Mouse (Mus musculus) forebrain, embryonic 14.5 days (tissue): ENCODE results near the gene Iqch. TPM values are rescaled to one million over a fixed set of nuclear protein-coding genes. Genes with fewer than 3 reads are reported as not detected.

Experiments used
- ATAC-seq: fragments of 200-750 bp; cut with Nextera tagmentation; 2 replicates; pipeline ENCODE4 v1.8.0; 2017; ENCODE audit warnings: mild to moderate bottlenecking, moderate library complexity
- DNase-seq: peaks from one replicate; pipeline ENCODE4 v3.0.0-alpha.2; 2015; ENCODE audit warnings: low spot score
- H3K27ac ChIP-seq: fragments of 300-500 bp; sonication (generic); 2 replicates; pipeline ENCODE4 v1.5.1; 2014; ENCODE audit warnings: low read depth, mild to moderate bottlenecking, control low read depth, low read length, moderate library complexity
- H3K27me3 ChIP-seq: fragments of 300-500 bp; sonication (generic); replicated peaks from 2 replicates; pipeline ENCODE4 v1.6.1; 2014; ENCODE audit warnings: low read length, control low read depth, mixed read lengths; ENCODE audit not compliant: control insufficient read depth, insufficient read depth
- H3K36me3 ChIP-seq: fragments of 300-500 bp; sonication (generic); 2 replicates; pipeline ENCODE4 v1.6.1; 2014; ENCODE audit warnings: low read length, control low read depth; ENCODE audit not compliant: control insufficient read depth, insufficient read depth
- H3K4me1 ChIP-seq: fragments of 300-500 bp; sonication (generic); 2 replicates; pipeline ENCODE4 v1.6.1; 2014; ENCODE audit warnings: antibody characterized with exemption, low read length, control low read depth; ENCODE audit not compliant: control insufficient read depth, insufficient read depth
- H3K4me2 ChIP-seq: fragments of 300-500 bp; sonication (generic); 2 replicates; pipeline ENCODE4 v1.6.1; 2014; ENCODE audit warnings: mild to moderate bottlenecking, control low read depth, low read length
- H3K4me3 ChIP-seq: fragments of 300-500 bp; sonication (generic); 2 replicates; pipeline ENCODE4 v1.5.1; 2014; ENCODE audit warnings: low read depth, low read length, control low read depth
- H3K9ac ChIP-seq: fragments of 300-500 bp; sonication (generic); 2 replicates; pipeline ENCODE4 v1.6.1; 2014; ENCODE audit warnings: mild to moderate bottlenecking, low read length, control low read depth, moderate library complexity
- H3K9me3 ChIP-seq: fragments of 300-500 bp; sonication (generic); replicated peaks from 2 replicates; pipeline ENCODE4 v1.6.1; 2016; ENCODE audit warnings: low read length, control low read depth, mixed read lengths; ENCODE audit not compliant: control insufficient read depth
- WGBS: fragments of 180-500 bp; shearing (Covaris S2); extraction: QIAGEN DNeasy Blood & Tissue Kit; methylation state at CpG from one replicate; pipeline ENCODE4 v1.1.7; 2014; 5-methylcytosine and 5-hydroxymethylcytosine counted together
- polyA plus RNA-seq: library from polyadenylated mRNA; unstranded; fragments of >200 nt; fragmentation: Nextera tagmentation; extraction: Ambion mirVana; gene quantifications from 2 replicates; pipeline ENCODE4 v1.2.1, GENCODE M21; 2014

The Iqch gene
- polyA plus RNA-seq, 1 experiment from 2014 or later: 0.06 TPM

GRCm38 (mm10) chr9:63641983-63642646 is 39.8 kb upstream of the Iqch start:
- Histone ChIP-seq H3K4me1 (no peaks in the 10 kb centered on the region), H3K9me3 (no peaks in the 10 kb centered on the region), H3K9ac (no peak overlapping the region), H3K27me3 (no peaks in the 10 kb centered on the region), H3K4me3 (no peak overlapping the region), H3K27ac (no peak overlapping the region), H3K4me2 (no peak overlapping the region), H3K36me3 (peaks cover 45% of the 10 kb centered on the region)
- ATAC-seq (no peak), DNase-seq (no peak)
- 94% methylated on average over 4 of the region's 4 CpGs for WGBS

GRCm38 (mm10) chr9:63636113-63636512 is 33.8 kb upstream of the Iqch start:
- Histone ChIP-seq H3K27ac (no peak overlapping the region), H3K9me3 (no peaks in the 10 kb centered on the region), H3K4me1 (peaks cover 12% of the 10 kb centered on the region), H3K4me3 (no peak overlapping the region), H3K36me3 (peaks cover 35% of the 10 kb centered on the region), H3K4me2 (no peak overlapping the region), H3K9ac (no peak overlapping the region), H3K27me3 (no peaks in the 10 kb centered on the region)
- 66% methylated on average over 7 of the region's 7 CpGs for WGBS
- no peak for ATAC-seq
- DNase-seq: no peak

GRCm38 (mm10) chr9:63633334-63633733 is 31.0 kb upstream of the Iqch start:
- H3K27ac ChIP-seq: no peak overlapping the region
- WGBS: 46% methylated on average over 7 of the region's 7 CpGs
- H3K9me3 ChIP-seq: no peaks in the 10 kb centered on the region
- H3K9ac ChIP-seq: no peak overlapping the region
- no peaks in the 10 kb centered on the region for H3K27me3 ChIP-seq
- no peak for DNase-seq
- no peak for ATAC-seq
- no peak overlapping the region for H3K4me2 ChIP-seq
- H3K4me3 ChIP-seq: no peak overlapping the region
- peaks cover 22% of the 10 kb centered on the region for H3K36me3 ChIP-seq
- H3K4me1 ChIP-seq: peaks cover 12% of the 10 kb centered on the region

- Histone ChIP-seq H3K36me3 (peaks cover 19% of the 10 kb centered on the region), H3K4me2 (no peak overlapping the region)
Observed at GRCm38 (mm10) chr9:63632924-63633323, 30.6 kb upstream of the Iqch start.

GRCm38 (mm10) chr9:63632045-63632444 is 29.8 kb upstream of the Iqch start:
- Histone ChIP-seq H3K9ac (no peak overlapping the region), H3K27me3 (no peaks in the 10 kb centered on the region), H3K4me2 (no peak overlapping the region), H3K4me1 (peaks cover 12% of the 10 kb centered on the region), H3K36me3 (peaks cover 13% of the 10 kb centered on the region), H3K9me3 (no peaks in the 10 kb centered on the region), H3K27ac (no peak overlapping the region), H3K4me3 (no peak overlapping the region)
- 78% methylated on average over 4 of the region's 4 CpGs for WGBS
- ATAC-seq: no peak
- no peak for DNase-seq

More at GRCm38 (mm10) chr9:63632924-63633323, 30.6 kb upstream of the Iqch start:
- Histone ChIP-seq H3K9ac (no peak overlapping the region), H3K27ac (no peak overlapping the region), H3K4me3 (no peak overlapping the region), H3K9me3 (no peaks in the 10 kb centered on the region), H3K27me3 (no peaks in the 10 kb centered on the region), H3K4me1 (peaks cover 12% of the 10 kb centered on the region)
- 13% methylated on average over 11 of the region's 11 CpGs for WGBS
- no peak for ATAC-seq
- DNase-seq: peak; percentile 32

- DNase-seq (no peak), ATAC-seq (no peak)
- peaks cover 20% of the 10 kb centered on the region for H3K36me3 ChIP-seq
- H3K9me3 ChIP-seq: no peaks in the 10 kb centered on the region
- H3K4me3 ChIP-seq: no peak overlapping the region
- WGBS: 85% methylated on average over 9 of the region's 9 CpGs
- no peaks in the 10 kb centered on the region for H3K27me3 ChIP-seq
- no peak overlapping the region for H3K4me2 ChIP-seq
- H3K9ac ChIP-seq: no peak overlapping the region
- no peaks in the 10 kb centered on the region; the same call in 1 of the 2 replicates for H3K4me1 ChIP-seq
- no peak overlapping the region for H3K27ac ChIP-seq
Observed at GRCm38 (mm10) chr9:63625090-63625756, 22.9 kb upstream of the Iqch start.

- H3K9ac ChIP-seq: no peak overlapping the region
- H3K4me2 ChIP-seq: no peak overlapping the region
- DNase-seq (no peak), ATAC-seq (no peak)
- H3K27ac ChIP-seq: no peak overlapping the region
- no peaks in the 10 kb centered on the region for H3K27me3 ChIP-seq
- peaks cover 21% of the 10 kb centered on the region for H3K36me3 ChIP-seq
- H3K9me3 ChIP-seq: no peaks in the 10 kb centered on the region
- H3K4me3 ChIP-seq: no peak overlapping the region
- WGBS: 69% methylated on average over 15 of the region's 15 CpGs
- H3K4me1 ChIP-seq: no peaks in the 10 kb centered on the region; the same call in 1 of the 2 replicates
Observed at GRCm38 (mm10) chr9:63623895-63624569, 21.7 kb upstream of the Iqch start.

GRCm38 (mm10) chr9:63617967-63618366 is 15.7 kb upstream of the Iqch start:
- no peak overlapping the region for H3K27ac ChIP-seq

More at GRCm38 (mm10) chr9:63617967-63618366, 15.7 kb upstream of the Iqch start:
- Histone ChIP-seq H3K9me3 (no peaks in the 10 kb centered on the region), H3K4me1 (peaks cover 6% of the 10 kb centered on the region), H3K4me2 (no peak overlapping the region), H3K27me3 (no peaks in the 10 kb centered on the region), H3K36me3 (peaks cover 32% of the 10 kb centered on the region; the same call in 1 of the 2 replicates), H3K4me3 (no peak overlapping the region), H3K9ac (no peak overlapping the region)
- ATAC-seq (no peak), DNase-seq (no peak)
- WGBS: 90% methylated on average over 2 of the region's 2 CpGs
